Mouse (Mus musculus) thymus, adult 2 months (tissue): Measurements from ENCODE around the gene Chst1. TPM values are rescaled to one million over a fixed set of nuclear protein-coding genes. Genes with fewer than 3 reads are reported as not detected.

Experiments
- DNase-seq: peaks from one replicate; pipeline ENCODE4 v3.0.0; 2021
- H3K27ac ChIP-seq: fragments of 200-500 bp; 2 replicates; pipeline ENCODE4 v1.5.1; 2012; ENCODE audit warnings: low read length, control low read depth; ENCODE audit not compliant: control insufficient read depth, insufficient read depth
- H3K27me3 ChIP-seq: fragments of 200-500 bp; 2 replicates; pipeline ENCODE4 v1.6.1; 2012; ENCODE audit warnings: mild to moderate bottlenecking, low read length, moderate library complexity, mixed read lengths; ENCODE audit not compliant: control insufficient read depth, insufficient read depth
- H3K36me3 ChIP-seq: fragments of 200-500 bp; 2 replicates; pipeline ENCODE4 v1.6.1; 2012; ENCODE audit warnings: mild to moderate bottlenecking, low read length, moderate library complexity; ENCODE audit not compliant: control insufficient read depth, insufficient read depth
- H3K4me1 ChIP-seq: fragments of 200-500 bp; replicated peaks from 2 replicates; pipeline ENCODE4 v1.6.1; 2012; ENCODE audit warnings: low read length; ENCODE audit not compliant: control insufficient read depth, insufficient read depth
- H3K4me3 ChIP-seq: fragments of 200-500 bp; 2 replicates; pipeline ENCODE4 v1.5.1; 2012; ENCODE audit warnings: mild to moderate bottlenecking, low read length, control low read depth, moderate library complexity; ENCODE audit not compliant: control insufficient read depth, insufficient read depth
- CTCF ChIP-seq: fragments of 200-500 bp; IDR thresholded peaks from 2 replicates; pipeline ENCODE4 v1.5.1; 2012; ENCODE audit warnings: mild to moderate bottlenecking, control low read depth, low read length, moderate library complexity, borderline replicate concordance; ENCODE audit not compliant: control insufficient read depth, poor library complexity, insufficient read depth; ENCODE audit errors: extremely low read depth
- POLR2A ChIP-seq: fragments of 200-500 bp; IDR thresholded peaks from 2 replicates; pipeline ENCODE4 v1.6.1; 2012; ENCODE audit warnings: mild to moderate bottlenecking, low read length, control low read depth, moderate library complexity; ENCODE audit not compliant: control insufficient read depth, poor library complexity, insufficient read depth; ENCODE audit errors: extremely low read depth
- WGBS: fragments of 180-500 bp; shearing (Covaris S2); methylation state at CpG from one replicate; pipeline ENCODE4 v1.1.7; 2018; 5-methylcytosine and 5-hydroxymethylcytosine counted together
- polyA plus RNA-seq: library from polyadenylated mRNA; depleted of rRNA; stranded (reverse); fragments of >200 nt; gene quantifications from 2 replicates; pipeline ENCODE4 v1.2.3, GENCODE M21; 2012

Gene Chst1
- polyA plus RNA-seq, 1 experiment: 8.1 TPM

GRCm38 (mm10) chr2:92618016-92618415, 18.5 kb downstream of the Chst1 start:
- H3K27ac ChIP-seq: no peak overlapping the region

GRCm38 (mm10) chr2:92627633-92628032, 28.1 kb downstream of the Chst1 start:
- H3K27ac ChIP-seq: no peak overlapping the region
- TF ChIP-seq CTCF: no peak
- no peak for TF ChIP-seq POLR2A
- H3K4me3 ChIP-seq: no peak overlapping the region
- no peaks in the 10 kb centered on the region for H3K36me3 ChIP-seq
- 77% methylated on average over 2 of the region's 2 CpGs for WGBS
- no peaks in the 10 kb centered on the region for H3K27me3 ChIP-seq
- no peaks in the 10 kb centered on the region for H3K4me1 ChIP-seq
- DNase-seq: no peak

More at GRCm38 (mm10) chr2:92618016-92618415, 18.5 kb downstream of the Chst1 start:
- H3K4me3 ChIP-seq: no peak overlapping the region
- H3K36me3 ChIP-seq: no peaks in the 10 kb centered on the region
- no peaks in the 10 kb centered on the region for H3K27me3 ChIP-seq
- 44% methylated on average over 6 of the region's 6 CpGs for WGBS
- no peak for DNase-seq
- TF ChIP-seq CTCF: no peak
- TF ChIP-seq POLR2A: no peak
- no peaks in the 10 kb centered on the region for H3K4me1 ChIP-seq

GRCm38 (mm10) chr2:92630799-92631198, 31.3 kb downstream of the Chst1 start:
- Histone ChIP-seq H3K4me1 (no peaks in the 10 kb centered on the region), H3K27ac (no peak overlapping the region), H3K4me3 (no peak overlapping the region), H3K27me3 (no peaks in the 10 kb centered on the region), H3K36me3 (no peaks in the 10 kb centered on the region)
- DNase-seq: no peak
- TF ChIP-seq CTCF (no peak), POLR2A (no peak)
- 94% methylated on average over 11 of the region's 11 CpGs for WGBS

- WGBS: 64% methylated on average over 1 of the region's 1 CpGs
- H3K27ac ChIP-seq: no peak overlapping the region
These were observed 32.5 kb downstream of the Chst1 start for GRCm38 (mm10) chr2:92632027-92632426.

GRCm38 (mm10) chr2:92640555-92640954, 41.0 kb downstream of the Chst1 start:
- Histone ChIP-seq H3K4me3 (no peak overlapping the region), H3K36me3 (no peaks in the 10 kb centered on the region), H3K27ac (no peak overlapping the region), H3K4me1 (no peaks in the 10 kb centered on the region), H3K27me3 (no peaks in the 10 kb centered on the region)
- no peak for DNase-seq
- 22% methylated on average over 8 of the region's 8 CpGs for WGBS
- no peak for TF ChIP-seq POLR2A
- no peak for TF ChIP-seq CTCF

More at GRCm38 (mm10) chr2:92632027-92632426, 32.5 kb downstream of the Chst1 start:
- TF ChIP-seq POLR2A (no peak), CTCF (no peak)
- no peaks in the 10 kb centered on the region for H3K27me3 ChIP-seq
- H3K36me3 ChIP-seq: no peaks in the 10 kb centered on the region
- DNase-seq: no peak
- H3K4me3 ChIP-seq: no peak overlapping the region
- no peaks in the 10 kb centered on the region for H3K4me1 ChIP-seq

- TF ChIP-seq POLR2A (no peak), CTCF (no peak)
- WGBS: 73% methylated on average over 7 of the region's 7 CpGs
- no peak for DNase-seq
- H3K36me3 ChIP-seq: no peaks in the 10 kb centered on the region
- H3K4me3 ChIP-seq: no peak overlapping the region
- H3K4me1 ChIP-seq: no peaks in the 10 kb centered on the region
- no peak overlapping the region for H3K27ac ChIP-seq
- H3K27me3 ChIP-seq: no peaks in the 10 kb centered on the region
These were observed 46.0 kb downstream of the Chst1 start for GRCm38 (mm10) chr2:92645282-92646037.
